Mouse (Mus musculus) forebrain, embryonic 12.5 days (tissue): ENCODE measurements around the gene Il2rb. TPM values are rescaled to one million over a fixed set of nuclear protein-coding genes. Genes with fewer than 3 reads are reported as not detected.

Experiments
- ATAC-seq: fragments of 200-750 bp; cut with Nextera tagmentation; 2 replicates; pipeline ENCODE4 v1.8.0; 2017; ENCODE audit warnings: moderate TSS enrichment; ENCODE audit not compliant: low FRiP score
- H3K27ac ChIP-seq: fragments of 300-500 bp; sonication (generic); 2 replicates; pipeline ENCODE4 v1.5.1; 2016; ENCODE audit warnings: mild to moderate bottlenecking
- H3K27me3 ChIP-seq: fragments of 300-500 bp; sonication (generic); 2 replicates; pipeline ENCODE4 v1.6.1; 2016; ENCODE audit warnings: mild to moderate bottlenecking
- H3K36me3 ChIP-seq: fragments of 300-500 bp; sonication (generic); replicated peaks from 2 replicates; pipeline ENCODE4 v1.6.1; 2016; ENCODE audit warnings: mild to moderate bottlenecking
- H3K4me1 ChIP-seq: fragments of 300-500 bp; sonication (generic); 2 replicates; pipeline ENCODE4 v1.6.1; 2016
- H3K4me2 ChIP-seq: fragments of 300-500 bp; sonication (generic); 2 replicates; pipeline ENCODE4 v1.6.1; 2016; ENCODE audit warnings: mild to moderate bottlenecking, moderate library complexity
- H3K4me3 ChIP-seq: fragments of 300-500 bp; sonication (generic); replicated peaks from 2 replicates; pipeline ENCODE4 v1.5.1; 2016; ENCODE audit warnings: mild to moderate bottlenecking
- H3K9ac ChIP-seq: fragments of 300-500 bp; sonication (generic); 2 replicates; pipeline ENCODE4 v1.6.1; 2016; ENCODE audit warnings: mild to moderate bottlenecking
- H3K9me3 ChIP-seq: fragments of 300-500 bp; sonication (generic); 2 replicates; pipeline ENCODE4 v1.6.1; 2016
- WGBS: fragments of 180-500 bp; shearing (Covaris S2); methylation state at CpG from one replicate; pipeline ENCODE4 v1.1.7; 2016; 5-methylcytosine and 5-hydroxymethylcytosine counted together
- polyA plus RNA-seq: library from polyadenylated mRNA; unstranded; fragments of >200 nt; fragmentation: Nextera tagmentation; extraction: Ambion mirVana; gene quantifications from 2 replicates; pipeline ENCODE4 v1.2.1, GENCODE M21; 2016

The Il2rb gene
- polyA plus RNA-seq, 1 experiment from 2014 or later, result not detected

DNA sequence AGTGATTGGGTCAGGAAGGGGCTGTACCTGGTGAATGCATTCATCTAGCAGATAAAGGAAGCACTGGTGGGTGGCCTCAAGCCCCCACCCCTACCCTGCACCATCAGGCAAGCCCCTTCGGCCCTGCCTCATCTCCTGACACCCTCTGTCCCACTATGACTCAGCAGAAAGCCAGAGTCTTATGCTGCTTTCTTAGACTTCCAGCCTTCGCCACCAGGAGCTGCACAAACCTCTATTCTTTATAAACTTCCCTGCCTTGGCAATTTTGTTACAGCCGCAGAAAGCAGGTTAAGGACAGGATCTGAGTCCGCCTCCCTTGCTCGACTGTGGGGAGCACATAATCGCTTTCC, 44.7 kb downstream of the Il2rb start:
- peaks cover 15% of the 10 kb centered on the region; the same call in 1 of the 2 replicates for H3K4me1 ChIP-seq
- H3K4me2 ChIP-seq, result no peak overlapping the region
- WGBS, result 90% methylated on average over 6 of the region's 6 CpGs
- H3K4me3 ChIP-seq, result no peak overlapping the region
- ATAC-seq, result no peak
- H3K9ac ChIP-seq, result no peak overlapping the region
- H3K27ac ChIP-seq, result no peak overlapping the region
- no peaks in the 10 kb centered on the region for H3K36me3 ChIP-seq
- H3K27me3 ChIP-seq, result peaks cover 3% of the 10 kb centered on the region; the same call in 1 of the 2 replicates
- H3K9me3 ChIP-seq, result no peaks in the 10 kb centered on the region

GRCm38 (mm10) chr15:78449694-78450418, 45.2 kb downstream of the Il2rb start:
- 38% methylated on average over 7 of the region's 7 CpGs for WGBS
- H3K9ac ChIP-seq, result no peak overlapping the region
- peaks cover 3% of the 10 kb centered on the region; the same call in 1 of the 2 replicates for H3K27me3 ChIP-seq
- H3K4me1 ChIP-seq, result peaks cover 15% of the 10 kb centered on the region; the same call in 1 of the 2 replicates
- H3K27ac ChIP-seq, result no peak overlapping the region
- ATAC-seq, result no peak
- no peaks in the 10 kb centered on the region for H3K36me3 ChIP-seq
- no peaks in the 10 kb centered on the region for H3K9me3 ChIP-seq
- no peak overlapping the region for H3K4me3 ChIP-seq
- H3K4me2 ChIP-seq, result no peak overlapping the region

DNA sequence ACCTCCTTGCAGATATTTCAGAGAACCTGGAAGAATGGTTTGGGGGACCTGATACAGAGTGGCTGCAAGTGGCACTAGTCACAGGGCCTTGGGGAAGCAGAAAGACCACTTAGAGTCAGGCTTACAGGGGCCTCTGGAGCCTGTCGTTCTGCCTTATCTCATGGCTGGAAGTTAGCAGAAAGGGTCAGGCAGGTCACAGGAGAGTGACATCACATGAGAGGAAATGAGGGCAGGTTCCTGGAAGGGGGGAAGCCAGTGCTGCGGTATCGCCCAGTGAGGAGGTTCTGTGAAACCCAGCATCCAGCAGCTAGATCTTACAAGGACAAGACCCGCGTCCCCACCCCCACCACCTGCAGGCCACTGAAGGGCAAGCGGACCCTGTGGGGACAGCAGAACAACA, 45.9 kb downstream of the Il2rb start:
- Histone ChIP-seq H3K4me1 (peaks cover 15% of the 10 kb centered on the region; the same call in 1 of the 2 replicates), H3K36me3 (no peaks in the 10 kb centered on the region), H3K4me3 (no peak overlapping the region), H3K9ac (no peak overlapping the region), H3K4me2 (no peak overlapping the region), H3K9me3 (no peaks in the 10 kb centered on the region), H3K27me3 (peaks cover 3% of the 10 kb centered on the region; the same call in 1 of the 2 replicates), H3K27ac (no peak overlapping the region)
- no peak for ATAC-seq
- 80% methylated on average over 6 of the region's 6 CpGs for whole genome bisulfite sequencing

GRCm38 (mm10) chr15:78447746-78448535, 47.1 kb downstream of the Il2rb start:
- WGBS, result 1% methylated on average over 22 of the region's 22 CpGs
- Histone ChIP-seq H3K4me2 (peak overlapping the region; percentile 58), H3K9ac (peak overlapping the region; percentile 50; the same call in 1 of the 2 replicates), H3K4me1 (peaks cover 15% of the 10 kb centered on the region; the same call in 1 of the 2 replicates), H3K27me3 (peaks cover 3% of the 10 kb centered on the region; the same call in 1 of the 2 replicates), H3K9me3 (no peaks in the 10 kb centered on the region), H3K4me3 (peak overlapping the region; percentile 24), H3K36me3 (no peaks in the 10 kb centered on the region), H3K27ac (peak overlapping the region; percentile 77)
- ATAC-seq, result peak; percentile 61

DNA sequence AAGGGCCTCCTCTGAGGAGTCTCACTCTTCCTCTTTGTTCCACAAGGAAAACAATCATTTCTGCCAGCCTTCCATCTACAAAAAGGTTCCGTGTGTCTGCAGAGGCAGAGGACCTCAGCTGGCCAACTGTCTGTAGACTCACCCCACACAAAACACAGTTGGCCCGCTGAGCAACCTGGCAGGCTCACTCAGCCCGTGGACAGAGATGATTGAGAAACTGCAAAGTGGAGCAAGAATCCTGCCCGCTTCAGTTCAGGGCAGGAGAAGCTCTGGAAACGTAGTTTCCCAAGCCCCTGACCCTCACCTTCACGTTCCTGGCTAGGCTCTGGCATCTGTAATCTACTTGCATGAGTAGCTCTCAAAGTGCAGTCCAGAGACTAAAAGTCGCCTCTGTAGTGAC, 48.0 kb downstream of the Il2rb start:
- WGBS, result 42% methylated on average over 7 of the region's 7 CpGs
- no peaks in the 10 kb centered on the region for H3K9me3 ChIP-seq
- no peak overlapping the region for H3K27ac ChIP-seq
- H3K4me1 ChIP-seq, result peaks cover 15% of the 10 kb centered on the region; the same call in 1 of the 2 replicates
- H3K27me3 ChIP-seq, result peaks cover 3% of the 10 kb centered on the region; the same call in 1 of the 2 replicates
- no peak overlapping the region for H3K4me2 ChIP-seq
- H3K36me3 ChIP-seq, result no peaks in the 10 kb centered on the region
- no peak overlapping the region for H3K4me3 ChIP-seq
- no peak overlapping the region for H3K9ac ChIP-seq
- ATAC-seq, result no peak

GRCm38 (mm10) chr15:78443857-78444256, 51.2 kb downstream of the Il2rb start:
- no peaks in the 10 kb centered on the region for H3K9me3 ChIP-seq
- H3K27ac ChIP-seq, result no peak overlapping the region
- no peak overlapping the region for H3K4me2 ChIP-seq
- WGBS, result 61% methylated on average over 6 of the region's 6 CpGs
- peaks cover 20% of the 10 kb centered on the region; the same call in 1 of the 2 replicates for H3K4me1 ChIP-seq
- no peak overlapping the region for H3K4me3 ChIP-seq
- no peak overlapping the region for H3K9ac ChIP-seq
- ATAC-seq, result no peak
- H3K36me3 ChIP-seq, result no peaks in the 10 kb centered on the region
- peaks cover 3% of the 10 kb centered on the region; the same call in 1 of the 2 replicates for H3K27me3 ChIP-seq

- Histone ChIP-seq H3K4me2 (no peak overlapping the region), H3K27me3 (peaks cover 6% of the 10 kb centered on the region), H3K9me3 (no peaks in the 10 kb centered on the region), H3K36me3 (no peaks in the 10 kb centered on the region), H3K9ac (no peak overlapping the region), H3K4me3 (no peak overlapping the region), H3K4me1 (peaks cover 24% of the 10 kb centered on the region), H3K27ac (no peak overlapping the region)
- no peak for ATAC-seq
- WGBS, result 92% methylated on average over 19 of the region's 19 CpGs
These were observed 52.8 kb downstream of the Il2rb start for GRCm38 (mm10) chr15:78442231-78442630.

DNA sequence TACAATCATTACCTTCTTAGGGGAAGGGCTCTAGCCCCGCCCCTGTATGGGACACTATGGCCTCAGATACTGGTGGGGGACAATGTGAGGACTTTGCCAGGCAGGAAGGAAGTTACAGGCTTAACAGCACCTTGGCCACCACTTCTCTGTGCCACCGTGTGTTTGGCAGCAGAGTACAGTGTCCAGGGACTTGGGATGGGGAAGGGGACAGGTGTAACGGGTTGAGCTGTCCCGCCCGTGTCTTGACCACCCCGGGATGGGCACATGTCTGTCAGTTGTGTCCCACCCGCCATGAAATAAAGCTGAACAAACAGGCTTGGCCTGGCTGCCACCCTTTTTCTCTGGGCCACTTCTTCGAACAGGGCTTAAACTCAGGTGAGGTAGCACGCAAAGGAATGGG, 56.1 kb downstream of the Il2rb start:
- Histone ChIP-seq H3K9me3 (no peaks in the 10 kb centered on the region), H3K4me1 (peaks cover 53% of the 10 kb centered on the region), H3K4me3 (no peak overlapping the region), H3K27me3 (peaks cover 15% of the 10 kb centered on the region), H3K36me3 (peaks cover 17% of the 10 kb centered on the region), H3K9ac (no peak overlapping the region), H3K4me2 (no peak overlapping the region), H3K27ac (no peak overlapping the region)
- no peak for ATAC-seq
- WGBS, result 60% methylated on average over 9 of the region's 9 CpGs

- H3K4me1 ChIP-seq, result peaks cover 53% of the 10 kb centered on the region
- 55% methylated on average over 8 of the region's 8 CpGs for WGBS
- peaks cover 15% of the 10 kb centered on the region for H3K27me3 ChIP-seq
These were observed 56.6 kb downstream of the Il2rb start for GRCm38 (mm10) chr15:78438505-78438904.

DNA sequence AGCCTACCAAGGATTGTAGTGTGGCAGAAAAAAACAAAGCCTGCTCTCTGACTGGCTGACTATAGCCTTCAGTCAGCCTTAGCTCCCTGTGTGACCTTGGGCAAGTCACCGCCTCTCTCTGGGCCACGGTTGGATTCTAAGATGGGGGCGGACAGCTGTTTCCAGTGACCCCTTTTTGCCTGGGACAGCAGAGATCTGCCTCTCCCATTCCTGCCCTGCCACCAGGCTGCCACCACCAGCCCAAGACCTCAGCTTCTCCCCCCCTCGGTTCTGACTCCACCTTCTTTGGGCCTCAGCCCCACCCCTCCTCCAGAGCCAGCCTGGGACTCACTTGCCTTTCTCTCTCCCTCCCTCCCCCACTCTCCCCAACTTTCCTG, 57.1 kb downstream of the Il2rb start:
- no peak overlapping the region for H3K9ac ChIP-seq
- peaks cover 15% of the 10 kb centered on the region for H3K27me3 ChIP-seq
- H3K4me2 ChIP-seq, result no peak overlapping the region
- WGBS, result 26% methylated on average over 4 of the region's 4 CpGs
- no peak overlapping the region for H3K4me3 ChIP-seq
- H3K9me3 ChIP-seq, result no peaks in the 10 kb centered on the region
- H3K27ac ChIP-seq, result peak overlapping the region; percentile 25; the same call in 1 of the 2 replicates
- H3K36me3 ChIP-seq, result peaks cover 27% of the 10 kb centered on the region
- H3K4me1 ChIP-seq, result peaks cover 53% of the 10 kb centered on the region
- no peak for ATAC-seq

More at GRCm38 (mm10) chr15:78438505-78438904, 56.6 kb downstream of the Il2rb start:
- H3K4me3 ChIP-seq, result no peak overlapping the region
- H3K4me2 ChIP-seq, result no peak overlapping the region
- ATAC-seq, result no peak
- peaks cover 22% of the 10 kb centered on the region for H3K36me3 ChIP-seq
- no peak overlapping the region for H3K27ac ChIP-seq
- H3K9ac ChIP-seq, result no peak overlapping the region
- no peaks in the 10 kb centered on the region for H3K9me3 ChIP-seq

DNA sequence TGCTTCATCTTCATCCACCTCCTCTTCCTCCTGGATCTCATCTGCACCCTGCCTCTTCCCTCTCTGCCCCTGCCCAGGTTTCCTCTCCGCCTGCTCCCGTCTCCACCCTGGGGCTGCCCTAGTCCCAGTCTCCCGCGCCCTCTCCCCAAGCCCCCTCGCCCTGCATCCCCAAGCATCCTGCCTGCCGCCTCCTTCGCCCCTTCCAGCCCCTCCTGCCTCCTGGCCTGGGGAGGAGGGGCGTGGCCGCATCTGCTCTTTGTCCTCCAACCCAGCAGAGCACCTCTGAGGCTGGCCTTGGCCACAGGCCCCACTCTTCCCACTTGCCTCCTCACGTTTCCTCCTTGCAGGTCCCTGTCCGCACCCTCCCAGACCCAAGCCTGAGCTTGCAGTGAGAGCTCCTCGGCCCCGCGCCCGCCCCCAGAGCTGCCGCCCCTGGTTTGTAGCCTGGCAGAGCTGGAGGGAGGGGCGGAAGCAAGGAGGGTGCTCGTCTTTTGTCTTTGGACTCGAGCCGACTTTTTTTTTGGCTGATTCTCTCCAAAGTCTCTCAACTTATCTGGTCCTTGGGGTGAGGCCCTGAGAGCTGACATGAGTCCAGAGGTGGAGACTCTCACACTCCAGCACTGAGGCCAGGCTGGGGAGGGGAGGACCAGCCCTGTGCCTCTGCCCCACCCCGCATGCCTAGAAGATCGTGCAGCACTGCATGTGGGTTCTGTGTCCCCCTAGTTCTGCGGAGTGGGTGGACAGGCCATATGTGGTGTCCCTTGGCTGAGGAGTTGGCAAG, 57.6 kb downstream of the Il2rb start:
- 11% methylated on average over 22 of the region's 23 CpGs for WGBS
- Histone ChIP-seq H3K9ac (peak overlapping the region; percentile 47), H3K4me1 (peaks cover 53% of the 10 kb centered on the region), H3K4me2 (peak overlapping the region; percentile 58), H3K27ac (peak overlapping the region; percentile 84), H3K9me3 (no peaks in the 10 kb centered on the region), H3K36me3 (peaks cover 31% of the 10 kb centered on the region), H3K27me3 (peaks cover 15% of the 10 kb centered on the region), H3K4me3 (peak overlapping the region; percentile 27)
- ATAC-seq, result peak; percentile 37
